Mouse (Mus musculus): ENCODE data around the gene Gnao1.

Gnao1 gene

DNA sequence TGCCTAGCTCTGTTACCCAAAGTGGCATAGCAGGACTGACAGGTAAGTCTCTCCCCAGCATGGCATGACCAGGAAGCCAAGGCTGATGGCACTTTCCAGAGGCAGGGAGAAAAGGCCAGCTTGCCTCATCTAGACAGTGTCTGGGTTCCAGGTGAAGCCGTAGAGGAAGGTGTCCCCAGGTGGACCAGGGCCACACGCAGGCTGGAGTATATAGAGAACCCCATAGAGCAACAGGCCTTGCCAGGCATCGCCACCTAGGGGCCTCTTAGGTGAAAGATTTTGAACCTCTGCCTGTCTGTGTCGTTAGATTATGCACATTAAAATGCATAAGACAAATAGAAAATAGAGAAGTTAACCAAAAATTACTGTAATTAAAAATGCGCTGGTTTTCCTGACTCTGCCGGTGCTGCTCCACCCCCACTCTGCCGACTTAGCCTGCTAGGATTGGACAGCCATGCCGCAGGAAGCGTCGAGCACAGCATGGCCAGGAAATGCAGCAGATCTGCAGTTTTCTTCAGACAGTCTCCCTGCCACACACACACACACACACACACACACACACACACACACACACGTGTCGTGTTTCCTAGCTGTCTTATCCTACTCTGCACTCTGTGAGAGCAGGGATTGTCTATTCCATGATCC, 34.2 kb downstream of the Gnao1 start:
- DNase-seq (ENCODE audit: low spot score in 2 of 2) = no peak

GRCm38 (mm10) chr8:93845186-93845585, 35.4 kb downstream of the Gnao1 start:
- no peak for DNase-seq (ENCODE audit: low spot score in 2 of 2)

DNA sequence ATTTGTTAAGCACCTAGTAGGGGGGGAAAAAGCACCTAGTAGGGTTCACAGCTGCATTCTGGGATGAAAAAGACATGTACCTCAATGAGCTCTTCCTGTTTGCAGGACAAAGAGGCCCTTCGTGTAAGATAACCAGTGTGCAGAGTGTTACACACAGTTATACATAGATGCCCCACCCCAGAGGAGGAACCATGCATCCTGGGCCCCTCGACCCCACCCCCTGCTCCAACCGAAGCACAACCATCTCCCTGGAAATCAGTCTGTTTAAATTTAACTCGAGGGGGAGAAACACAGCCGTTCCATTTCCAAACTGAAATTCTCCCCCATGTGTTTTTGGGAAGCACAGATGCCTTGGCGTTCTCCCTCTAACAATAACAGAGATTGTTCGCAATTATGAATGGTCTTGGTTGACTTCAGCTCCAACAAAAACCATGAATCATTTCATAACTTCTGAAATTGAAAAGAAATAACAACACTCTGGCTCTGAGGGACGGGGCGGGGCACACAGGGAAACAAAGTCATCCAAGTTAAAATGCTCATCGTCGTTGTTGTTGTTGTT, 42.4 kb downstream of the Gnao1 start:
- DNase-seq (ENCODE audit: low spot score in 2 of 2) = no peak

DNA sequence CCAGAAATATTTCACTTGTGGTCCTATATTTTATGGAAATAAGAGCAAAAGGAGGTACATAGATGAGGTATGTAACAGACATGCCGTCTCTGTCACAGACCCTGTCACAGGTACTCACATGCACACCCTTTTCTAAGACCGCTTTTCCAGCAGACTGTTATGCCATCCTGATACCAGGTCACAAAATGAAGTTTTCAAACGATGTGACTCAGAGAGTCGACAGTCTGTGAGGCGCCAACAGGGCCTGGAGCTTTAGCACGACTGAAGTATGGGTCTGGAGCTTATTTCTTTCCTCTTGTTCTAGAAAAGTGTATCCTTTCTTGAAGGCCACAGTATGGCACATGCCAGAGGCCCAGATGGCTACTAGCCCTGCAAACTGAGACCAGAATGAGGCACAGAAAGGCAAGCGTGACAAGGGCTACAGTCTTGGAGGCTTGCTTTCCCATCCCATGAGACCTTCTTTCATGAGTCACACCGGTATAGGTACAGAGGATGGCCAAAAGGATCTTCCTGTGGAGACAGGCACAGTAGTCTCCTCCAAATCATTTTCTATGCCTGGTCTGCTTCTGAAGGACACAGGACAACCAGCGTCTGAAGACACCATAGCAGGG, 43.2 kb downstream of the Gnao1 start:
- no peak for DNase-seq (ENCODE audit: low spot score in 2 of 2)

DNA sequence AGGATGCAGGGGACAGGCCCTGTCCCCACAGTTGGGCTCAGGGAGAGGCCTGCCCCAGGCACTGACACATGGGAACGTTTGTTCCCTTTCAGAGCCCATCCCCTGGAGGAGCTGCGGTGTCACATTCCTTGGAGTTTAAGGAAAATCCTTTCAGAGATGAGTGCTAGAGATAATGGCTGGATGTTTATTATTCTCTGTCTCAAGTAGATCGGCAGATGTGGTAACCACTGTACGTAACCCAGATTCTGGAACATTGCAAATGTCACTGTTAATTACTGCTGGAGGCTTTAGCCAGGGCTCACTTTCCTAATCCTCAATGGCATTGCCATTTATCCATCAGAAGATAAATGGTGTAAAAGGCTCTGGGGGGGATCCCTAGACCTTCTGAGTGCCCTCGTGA, 44.9 kb downstream of the Gnao1 start:
- peak in 1 of 2 experiments; percentile 8 for DNase-seq (ENCODE audit: low spot score in 2 of 2)

DNA sequence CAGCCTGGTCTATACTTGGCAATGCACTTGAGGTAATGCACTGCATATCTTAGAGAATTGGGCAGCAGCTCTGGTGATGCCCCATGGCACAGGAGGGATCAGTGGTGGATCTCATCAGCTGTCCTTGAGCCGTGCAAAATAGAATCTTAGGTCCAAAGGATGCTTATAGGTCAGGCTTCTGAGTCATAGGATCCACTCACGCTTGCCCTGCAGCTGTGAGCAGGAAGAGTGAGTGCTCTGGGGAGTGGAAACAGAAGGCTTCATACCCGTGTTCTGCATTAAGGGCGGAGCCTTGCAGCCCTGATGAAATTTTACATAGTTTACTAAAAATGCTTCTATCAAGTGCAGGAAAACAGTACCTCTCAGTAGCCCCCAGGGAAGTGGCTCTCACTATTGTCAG, 45.5 kb downstream of the Gnao1 start:
- no peak for DNase-seq (ENCODE audit: low spot score in 2 of 2)

GRCm38 (mm10) chr8:93857144-93857543, 47.4 kb downstream of the Gnao1 start:
- DNase-seq (ENCODE audit: low spot score in 2 of 2) = no peak

- DNase-seq (ENCODE audit: low spot score in 2 of 2) = no peak
Observed at GRCm38 (mm10) chr8:93858286-93858685, 48.5 kb downstream of the Gnao1 start.

GRCm38 (mm10) chr8:93860020-93860419, 50.3 kb downstream of the Gnao1 start:
- no peak for DNase-seq (ENCODE audit: low spot score in 2 of 2)

DNA sequence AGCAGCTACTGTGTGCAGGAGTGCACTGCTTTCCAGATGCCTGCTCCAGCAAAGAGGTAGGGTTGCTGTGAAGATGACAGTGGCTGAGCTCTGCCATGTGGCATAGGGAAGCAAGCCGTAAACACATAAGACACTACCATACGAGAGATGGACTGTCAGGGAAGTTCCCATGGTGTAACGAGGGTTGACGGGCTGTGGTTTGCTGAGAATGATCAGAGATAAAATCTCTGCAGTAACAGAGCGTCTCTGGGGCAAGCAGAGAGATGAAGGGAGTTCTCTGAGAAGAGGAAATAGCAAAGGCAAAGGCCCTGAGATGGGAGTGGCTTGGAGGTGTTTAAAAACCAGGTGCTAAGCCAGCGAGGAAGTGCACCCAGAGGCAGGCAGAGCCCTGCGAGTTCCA, 54.3 kb downstream of the Gnao1 start:
- DNase-seq (ENCODE audit: low spot score in 2 of 2) = no peak

DNA sequence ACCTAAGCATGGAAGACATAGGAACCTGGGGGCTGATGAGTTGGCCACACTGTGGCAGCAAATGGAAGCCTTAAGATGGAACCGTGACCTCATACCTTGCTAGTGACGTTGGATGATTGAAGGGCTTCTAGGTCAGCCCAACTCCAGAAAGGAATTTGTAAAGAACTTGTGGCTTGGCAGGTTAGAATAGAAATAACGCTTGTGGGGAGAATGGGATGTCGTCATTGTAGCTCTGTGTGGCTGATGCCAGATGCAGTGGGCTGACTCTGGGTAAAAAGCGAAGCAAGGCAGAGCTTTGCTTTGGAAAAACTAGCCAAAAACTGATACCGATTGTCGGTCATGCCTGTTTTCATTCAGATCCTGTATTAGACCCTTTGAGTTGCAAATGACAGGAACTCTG, 56.5 kb downstream of the Gnao1 start:
- no peak for DNase-seq (ENCODE audit: low spot score in 2 of 2)

- no peak for DNase-seq (ENCODE audit: low spot score in 2 of 2)
Observed at GRCm38 (mm10) chr8:93868486-93869221, 58.9 kb downstream of the Gnao1 start.

GRCm38 (mm10) chr8:93871275-93871674, 61.5 kb downstream of the Gnao1 start:
- no peak for DNase-seq (ENCODE audit: low spot score in 2 of 2)

- DNase-seq (ENCODE audit: low spot score in 2 of 2) = no peak
Observed at GRCm38 (mm10) chr8:93878396-93878795, 68.6 kb downstream of the Gnao1 start.

- no peak for DNase-seq (ENCODE audit: low spot score in 2 of 2)
Observed at GRCm38 (mm10) chr8:93879966-93880365, 70.2 kb downstream of the Gnao1 start.

DNA sequence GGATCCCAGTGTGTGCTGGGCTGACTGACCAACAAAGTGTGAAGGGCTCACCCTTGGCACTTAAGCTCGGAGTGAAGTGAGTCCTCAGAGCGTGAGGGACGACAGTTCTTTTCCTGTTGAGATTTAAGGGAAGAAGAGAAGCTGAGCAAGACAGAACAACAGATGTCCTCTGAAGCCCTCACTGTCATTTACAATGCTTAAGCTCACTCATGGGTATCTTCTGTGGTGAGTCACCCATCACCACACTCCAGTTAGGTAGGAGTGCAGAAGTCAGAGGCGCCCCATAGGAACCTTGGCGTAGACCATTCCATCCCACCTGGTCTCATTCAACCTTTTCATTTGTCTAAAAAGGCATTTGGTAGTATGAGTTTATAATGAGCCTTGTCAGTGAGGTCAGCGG, 71.6 kb downstream of the Gnao1 start:
- DNase-seq (ENCODE audit: low spot score in 2 of 2) = no peak

- no peak for DNase-seq (ENCODE audit: low spot score in 2 of 2)
Observed at GRCm38 (mm10) chr8:93883241-93883640, 73.5 kb downstream of the Gnao1 start.

DNA sequence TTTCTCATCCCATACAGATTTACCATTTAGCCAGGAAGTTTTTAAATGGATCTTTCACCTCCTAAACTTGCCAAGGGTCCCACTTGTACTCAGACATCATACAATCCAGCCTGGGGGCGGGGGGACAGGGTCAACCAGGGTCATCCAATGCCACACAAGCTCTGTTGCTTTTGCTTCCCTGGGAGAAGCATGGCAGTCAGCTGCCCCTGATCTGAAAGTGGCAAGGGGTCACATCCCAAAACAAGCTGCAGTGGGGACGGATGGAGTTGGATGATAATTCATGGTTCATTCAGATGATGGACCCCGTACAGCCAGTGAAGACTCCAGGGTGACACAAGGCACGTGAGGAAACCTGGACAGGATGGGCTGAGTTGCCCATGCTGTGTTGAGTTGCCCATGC, 74.0 kb downstream of the Gnao1 start:
- no peak for DNase-seq (ENCODE audit: low spot score in 2 of 2)

- DNase-seq (ENCODE audit: low spot score in 2 of 2) = no peak
Observed at GRCm38 (mm10) chr8:93884316-93884715, 74.5 kb downstream of the Gnao1 start.

DNA sequence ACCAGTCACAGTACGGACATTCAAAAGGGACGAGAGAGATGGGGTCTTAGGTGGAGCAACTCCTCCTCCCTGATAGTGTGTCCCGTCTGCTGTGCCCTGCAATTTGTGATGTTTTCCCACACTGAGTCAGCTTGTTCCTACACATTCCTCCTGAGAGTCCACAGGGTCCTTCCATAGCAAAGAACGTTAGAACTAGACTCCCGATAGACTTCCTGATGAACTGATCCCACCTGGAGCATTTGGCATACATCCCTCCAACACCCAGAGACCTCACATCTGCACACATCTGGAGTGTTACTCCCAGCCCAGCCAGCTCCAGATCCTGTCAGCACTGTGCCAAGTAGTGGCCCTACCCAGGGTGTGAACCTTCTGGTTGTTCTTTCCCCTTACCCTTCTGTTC, 76.4 kb downstream of the Gnao1 start:
- DNase-seq (ENCODE audit: low spot score in 2 of 2) = no peak

- DNase-seq (ENCODE audit: low spot score in 2 of 2) = no peak
Observed at GRCm38 (mm10) chr8:93888150-93888676, 78.4 kb downstream of the Gnao1 start.

GRCm38 (mm10) chr8:93888702-93889480, 79.1 kb downstream of the Gnao1 start:
- no peak for DNase-seq (ENCODE audit: low spot score in 2 of 2)
